Mouse (Mus musculus) intestine, embryonic 16.5 days (tissue): Measurements from ENCODE around the gene Aimp1. TPM values are rescaled to one million over a fixed set of nuclear protein-coding genes. Genes with fewer than 3 reads are reported as not detected.

Experiments
- ATAC-seq: fragments of 200-750 bp; cut with Nextera tagmentation; 2 replicates; pipeline ENCODE4 v1.8.0; 2017; ENCODE audit warnings: moderate TSS enrichment, moderate library complexity
- H3K27ac ChIP-seq: fragments of 300-500 bp; sonication (generic); 2 replicates; pipeline ENCODE4 v1.5.1; 2014; ENCODE audit warnings: mild to moderate bottlenecking, low read length
- H3K27me3 ChIP-seq: fragments of 300-500 bp; sonication (generic); replicated peaks from 2 replicates; pipeline ENCODE4 v1.6.1; 2014; ENCODE audit warnings: low read length, control low read depth, mixed read lengths; ENCODE audit not compliant: control insufficient read depth, insufficient read depth
- H3K36me3 ChIP-seq: fragments of 300-500 bp; sonication (generic); 2 replicates; pipeline ENCODE4 v1.6.1; 2014; ENCODE audit warnings: low read length, control low read depth; ENCODE audit not compliant: control insufficient read depth, insufficient read depth
- H3K4me1 ChIP-seq: fragments of 300-500 bp; sonication (generic); 2 replicates; pipeline ENCODE4 v1.6.1; 2014; ENCODE audit warnings: low read length, control low read depth, mixed read lengths; ENCODE audit not compliant: control insufficient read depth, insufficient read depth
- H3K4me2 ChIP-seq: fragments of 300-500 bp; sonication (generic); 2 replicates; pipeline ENCODE4 v1.6.1; 2014; ENCODE audit warnings: low read depth, low read length, control low read depth
- H3K4me3 ChIP-seq: fragments of 300-500 bp; sonication (generic); 2 replicates; pipeline ENCODE4 v1.5.1; 2014; ENCODE audit warnings: mild to moderate bottlenecking, low read length
- H3K9ac ChIP-seq: fragments of 300-500 bp; sonication (generic); 2 replicates; pipeline ENCODE4 v1.6.1; 2014; ENCODE audit warnings: low read depth, low read length
- H3K9me3 ChIP-seq: fragments of 300-500 bp; sonication (generic); 2 replicates; pipeline ENCODE4 v1.6.1; 2016; ENCODE audit warnings: low read length, control low read depth; ENCODE audit not compliant: control insufficient read depth
- WGBS: fragments of 180-500 bp; shearing (Covaris S2); extraction: QIAGEN DNeasy Blood & Tissue Kit; methylation state at CpG from one replicate; pipeline ENCODE4 v1.1.7; 2014; 5-methylcytosine and 5-hydroxymethylcytosine counted together
- polyA plus RNA-seq: library from polyadenylated mRNA; unstranded; fragments of >200 nt; fragmentation: Nextera tagmentation; extraction: Ambion mirVana; gene quantifications from 2 replicates; pipeline ENCODE4 v1.2.1, GENCODE M21; 2015

Aimp1 gene
- polyA plus RNA-seq, 1 experiment from 2014 or later, result 78.8 TPM

DNA sequence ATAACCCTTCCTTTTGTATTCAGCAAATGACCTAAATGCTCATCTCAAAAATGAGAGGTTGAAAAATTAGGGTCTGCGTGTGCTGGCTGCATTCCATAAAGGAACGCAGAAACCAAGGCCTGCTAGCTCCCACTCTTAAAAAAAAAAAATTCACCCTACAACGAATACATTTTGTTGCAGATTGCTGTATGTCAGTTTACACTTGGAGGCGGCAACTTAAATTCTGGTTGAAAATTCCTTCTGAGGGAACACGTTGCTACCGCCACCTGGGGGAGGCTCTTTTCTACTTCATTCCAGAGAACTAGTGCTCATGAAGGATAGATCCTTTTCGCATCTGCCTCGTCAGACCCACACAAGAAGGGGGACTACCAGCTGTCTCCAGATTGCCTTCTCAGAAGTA lies 55.4 kb downstream of the Aimp1 start:
- ATAC-seq, result no peak; the same call in 1 of the 2 replicates
- Histone ChIP-seq H3K27ac (0 out of 2 replicates have a peak overlapping the region, but pooled peaks have one; percentile 6), H3K36me3 (no peaks in the 10 kb centered on the region), H3K9me3 (no peaks in the 10 kb centered on the region), H3K4me2 (no peak overlapping the region), H3K27me3 (no peaks in the 10 kb centered on the region), H3K9ac (no peak overlapping the region), H3K4me1 (peaks cover 7% of the 10 kb centered on the region; the same call in 1 of the 2 replicates), H3K4me3 (no peak overlapping the region)
- 31% methylated on average over 8 of the region's 8 CpGs for WGBS

Other genes with a start within 250 kb of the Aimp1 start
- 19.7 and 22.8 TPM in 2 replicates for gene Gimd1, start 54.5 kb downstream of the Aimp1 start, polyA plus RNA-seq
- 14.3 and 14.9 TPM in 2 replicates for gene Tbck, start 226 bp downstream of the Aimp1 start, polyA plus RNA-seq